Mouse (Mus musculus) MEL (cell line): Measurements from ENCODE around the gene Nos1ap. TPM values are rescaled to one million over a fixed set of nuclear protein-coding genes. Genes with fewer than 3 reads are reported as not detected.

ENCODE experiments used
- DNase-seq: peaks from one replicate; pipeline ENCODE4 v3.0.0; 2011; ENCODE audit warnings: low read depth, low spot score
- H3K27ac ChIP-seq: 2 replicates; pipeline ENCODE4 v1.5.1; 2012; ENCODE audit warnings: low read depth, mild to moderate bottlenecking, control low read depth, low read length, moderate library complexity; ENCODE audit not compliant: control insufficient read depth
- H3K27me3 ChIP-seq, 2 experiments: fragments of 150-350 bp in 1 of 2; sonication (generic) in 1 of 2; 2 replicates each; pipeline ENCODE4 v1.6.1; 2012; ENCODE audit warnings: low read length in 2 of 2, mild to moderate bottlenecking in 2 of 2, improper control_type of control experiment in 1 of 2, moderate library complexity in 1 of 2; ENCODE audit not compliant: insufficient read depth in 2 of 2, control insufficient read depth in 1 of 2
- H3K36me3 ChIP-seq, 2 experiments: 2 replicates each; pipeline ENCODE4 v1.6.1; 2012 to 2014; ENCODE audit warnings: low read length in 2 of 2, improper control_type of control experiment in 1 of 2, inconsistent platforms in 1 of 2, mild to moderate bottlenecking in 1 of 2; ENCODE audit not compliant: insufficient read depth in 2 of 2, control insufficient read depth in 1 of 2
- H3K4me1 ChIP-seq, 2 experiments: fragments of 150-350 bp in 1 of 2; sonication (generic) in 1 of 2; 2 replicates each; pipeline ENCODE4 v1.6.1; 2012; ENCODE audit warnings: low read length in 2 of 2, improper control_type of control experiment in 1 of 2, mild to moderate bottlenecking in 1 of 2; ENCODE audit not compliant: insufficient read depth in 2 of 2, control insufficient read depth in 1 of 2
- H3K4me3 ChIP-seq, 2 experiments: fragments of 150-350 bp in 1 of 2; sonication (generic) in 1 of 2; 2 replicates each; pipeline ENCODE4 v1.5.1; 2012; ENCODE audit warnings: low read depth in 2 of 2, low read length in 2 of 2, mild to moderate bottlenecking in 2 of 2, moderate library complexity in 2 of 2, control low read depth in 1 of 2, improper control_type of control experiment in 1 of 2; ENCODE audit not compliant: control insufficient read depth in 1 of 2, insufficient read depth in 1 of 2
- H3K79me2 ChIP-seq: 2 replicates; pipeline ENCODE4 v1.6.1; 2012; ENCODE audit warnings: mild to moderate bottlenecking, low read length, moderate library complexity; ENCODE audit not compliant: control insufficient read depth, poor library complexity, insufficient read depth
- H3K9ac ChIP-seq: 2 replicates; pipeline ENCODE4 v1.6.1; 2012; ENCODE audit warnings: low read depth, mild to moderate bottlenecking, control low read depth, low read length, moderate library complexity; ENCODE audit not compliant: control insufficient read depth, poor library complexity, severe bottlenecking
- H3K9me3 ChIP-seq: fragments of 150-350 bp; sonication (generic); replicated peaks from 2 replicates; pipeline ENCODE4 v1.6.1; 2012; ENCODE audit warnings: mild to moderate bottlenecking, low read length, improper control_type of control experiment, moderate library complexity; ENCODE audit not compliant: insufficient read depth
- BHLHE40 ChIP-seq: IDR thresholded peaks from 2 replicates; pipeline ENCODE4 v1.6.1; 2012; ENCODE audit warnings: low read depth, mild to moderate bottlenecking, inconsistent platforms, low read length, improper control_type of control experiment, borderline replicate concordance
- CTCF ChIP-seq, 3 experiments: IDR thresholded peaks in 2 of 3; conservative IDR thresholded peaks in 1 of 3; 2 replicates each; pipeline ENCODE4 v1.5.1; 2011 to 2012; ENCODE audit warnings: low read length in 3 of 3, low read depth in 2 of 3, mild to moderate bottlenecking in 2 of 3, improper control_type of control experiment in 1 of 3, inconsistent platforms in 1 of 3, mixed read lengths in 1 of 3, moderate library complexity in 1 of 3; ENCODE audit not compliant: control insufficient read depth in 1 of 3, insufficient read depth in 1 of 3, poor library complexity in 1 of 3, severe bottlenecking in 1 of 3
- ELF1 ChIP-seq: IDR thresholded peaks from 2 replicates; pipeline ENCODE4 v1.6.1; 2014; ENCODE audit warnings: low read depth, mild to moderate bottlenecking, inconsistent platforms, low read length, improper control_type of control experiment, moderate library complexity
- EP300 ChIP-seq, 2 experiments: IDR thresholded peaks; 2 replicates each; pipeline ENCODE4 v1.6.1; 2011; ENCODE audit warnings: improper control_type of control experiment in 2 of 2, low read length in 2 of 2, low read depth in 1 of 2, mild to moderate bottlenecking in 1 of 2
- ETS1 ChIP-seq: IDR thresholded peaks from 2 replicates; pipeline ENCODE4 v1.6.1; 2012; ENCODE audit warnings: low read depth, mild to moderate bottlenecking, inconsistent platforms, low read length, improper control_type of control experiment, moderate library complexity
- GABPA ChIP-seq: IDR thresholded peaks from 2 replicates; pipeline ENCODE4 v1.6.1; 2012; ENCODE audit warnings: low read depth, mild to moderate bottlenecking, inconsistent platforms, low read length, improper control_type of control experiment, moderate library complexity
- GATA1 ChIP-seq: IDR thresholded peaks from 2 replicates; pipeline ENCODE4 v1.6.1; 2011; ENCODE audit warnings: low read depth, low read length, improper control_type of control experiment
- HCFC1 ChIP-seq: IDR thresholded peaks from 2 replicates; pipeline ENCODE4 v1.6.1; 2012; ENCODE audit warnings: low read depth, mild to moderate bottlenecking, inconsistent platforms, low read length, improper control_type of control experiment, moderate library complexity
- JUND ChIP-seq: IDR thresholded peaks from 2 replicates; pipeline ENCODE4 v1.6.1; 2011; ENCODE audit warnings: low read depth, mild to moderate bottlenecking, improper control_type of control experiment, low read length
- KAT2A ChIP-seq: conservative IDR thresholded peaks from 2 replicates; pipeline ENCODE4 v1.6.1; 2012; ENCODE audit warnings: low read depth, low read length, improper control_type of control experiment, inconsistent platforms
- MAFK ChIP-seq: IDR thresholded peaks from 2 replicates; pipeline ENCODE4 v1.6.1; 2011; ENCODE audit warnings: low read depth, mild to moderate bottlenecking, low read length, improper control_type of control experiment, borderline replicate concordance
- MAX ChIP-seq: IDR thresholded peaks from 2 replicates; pipeline ENCODE4 v1.6.1; 2011; ENCODE audit warnings: low read length, improper control_type of control experiment
- MAZ ChIP-seq: IDR thresholded peaks from 2 replicates; pipeline ENCODE4 v1.6.1; 2012; ENCODE audit warnings: low read depth, mild to moderate bottlenecking, inconsistent platforms, low read length, improper control_type of control experiment
- MEF2A ChIP-seq: IDR thresholded peaks from 2 replicates; pipeline ENCODE4 v1.6.1; 2014; ENCODE audit warnings: low read depth, mild to moderate bottlenecking, inconsistent platforms, low read length, improper control_type of control experiment; ENCODE audit not compliant: poor library complexity, insufficient replicate concordance, severe bottlenecking; ENCODE audit errors: extremely low read depth
- MXI1 ChIP-seq: IDR thresholded peaks from 2 replicates; pipeline ENCODE4 v1.6.1; 2011; ENCODE audit warnings: mild to moderate bottlenecking, low read depth, low read length, improper control_type of control experiment
- MYB ChIP-seq: IDR thresholded peaks from 2 replicates; pipeline ENCODE4 v1.6.1; 2011; ENCODE audit warnings: mild to moderate bottlenecking, low read depth, low read length, improper control_type of control experiment
- MYC ChIP-seq: IDR thresholded peaks from 2 replicates; pipeline ENCODE4 v1.6.1; 2011; ENCODE audit warnings: low read depth, mild to moderate bottlenecking, low read length, improper control_type of control experiment, moderate library complexity
- NELFE ChIP-seq: IDR thresholded peaks from 2 replicates; pipeline ENCODE4 v1.6.1; 2011; ENCODE audit warnings: low read depth, low read length, improper control_type of control experiment
- POLR2AphosphoS5 ChIP-seq: IDR thresholded peaks from 2 replicates; pipeline ENCODE4 v1.6.1; 2012; ENCODE audit warnings: low read depth, borderline replicate concordance, mild to moderate bottlenecking, inconsistent platforms, low read length, moderate library complexity, mixed read lengths
- RCOR1 ChIP-seq: IDR thresholded peaks from 2 replicates; pipeline ENCODE4 v1.6.1; 2012; ENCODE audit warnings: low read depth, mild to moderate bottlenecking, inconsistent platforms, low read length, improper control_type of control experiment
- TAL1 ChIP-seq: IDR thresholded peaks from 2 replicates; pipeline ENCODE4 v1.6.1; 2012; ENCODE audit warnings: mild to moderate bottlenecking, inconsistent platforms, low read length, moderate library complexity, mixed read lengths
- TCF12 ChIP-seq: IDR thresholded peaks from 2 replicates; pipeline ENCODE4 v1.6.1; 2014; ENCODE audit warnings: low read depth, mild to moderate bottlenecking, inconsistent platforms, low read length, improper control_type of control experiment, moderate library complexity
- UBTF ChIP-seq: IDR thresholded peaks from 2 replicates; pipeline ENCODE4 v1.6.1; 2012; ENCODE audit warnings: low read depth, mild to moderate bottlenecking, inconsistent platforms, low read length, improper control_type of control experiment, moderate library complexity, borderline replicate concordance; ENCODE audit not compliant: insufficient read depth
- USF1 ChIP-seq: IDR thresholded peaks from 2 replicates; pipeline ENCODE4 v1.6.1; 2014; ENCODE audit warnings: low read depth, mild to moderate bottlenecking, inconsistent platforms, low read length, improper control_type of control experiment, moderate library complexity
- USF2 ChIP-seq, 2 experiments: IDR thresholded peaks; 2 replicates each; pipeline ENCODE4 v1.6.1; 2011 to 2012; ENCODE audit warnings: improper control_type of control experiment in 2 of 2, low read length in 2 of 2, borderline replicate concordance in 1 of 2, inconsistent platforms in 1 of 2, low read depth in 1 of 2, mild to moderate bottlenecking in 1 of 2; ENCODE audit not compliant: insufficient read depth in 1 of 2
- ZC3H11A ChIP-seq: IDR thresholded peaks from 2 replicates; pipeline ENCODE4 v1.6.1; 2012; ENCODE audit warnings: low read depth, mild to moderate bottlenecking, inconsistent platforms, low read length, improper control_type of control experiment
- ZMIZ1 ChIP-seq: IDR thresholded peaks from 2 replicates; pipeline ENCODE4 v1.6.1; 2012; ENCODE audit warnings: low read depth, mild to moderate bottlenecking, inconsistent platforms, low read length, improper control_type of control experiment, moderate library complexity
- ZNF384 ChIP-seq: IDR thresholded peaks from 2 replicates; pipeline ENCODE4 v1.6.1; 2012; ENCODE audit warnings: low read depth, mild to moderate bottlenecking, inconsistent platforms, low read length, improper control_type of control experiment
- polyA plus RNA-seq, 2 experiments: library from polyadenylated mRNA; stranded (reverse) in 1 of 2; unstranded in 1 of 2; fragments of >175 nt in 1 of 2; fragments of >200 nt in 1 of 2; gene quantifications; 2 replicates each; pipeline versions ENCODE4 v1.2.1 to v1.2.4; 2012; ENCODE audit warnings: low replicate concordance in 2 of 2, low read depth in 1 of 2; ENCODE audit not compliant: insufficient read length in 2 of 2, insufficient read depth in 1 of 2, missing spikeins in 1 of 2
- total RNA-seq: library from RNA; depleted of rRNA; stranded (reverse); fragments of 300-350 nt; gene quantifications from 2 replicates; pipeline ENCODE4 v1.2.3, GENCODE M21; 2012

Nos1ap gene
- total and polyA plus RNA-seq, 3 experiments = 0.62 to 2.4 TPM; not detected in 1

- Histone ChIP-seq H3K9me3 (no peaks in the 10 kb centered on the region), H3K9ac (no peak overlapping the region), H3K27ac (no peak overlapping the region), H3K79me2 (no peaks in the 10 kb centered on the region), H3K4me1 (no peaks in the 10 kb centered on the region), H3K36me3 (no peaks in the 10 kb centered on the region), H3K4me3 (no peak overlapping the region), H3K27me3 (no peaks in the 10 kb centered on the region; a peak in 2 of 4 replicates)
- DNase-seq = no peak
- TF ChIP-seq GABPA (no peak), MAFK (no peak), UBTF (no peak), TAL1 (no peak), MEF2A (no peak), MAX (no peak), ZC3H11A (no peak), MXI1 (no peak), MAZ (no peak), USF1 (no peak), NELFE (no peak), ZMIZ1 (no peak), MYB (no peak), TCF12 (no peak), ZNF384 (no peak), EP300 (IDR thresholded peaks at IDR 0.05; ENCODE audit: low read depth in 1 of 2, low read length in 2 of 2) (no peak)
These were observed 290.2 kb downstream of the Nos1ap start for GRCm38 (mm10) chr1:170299496-170299895.

DNA sequence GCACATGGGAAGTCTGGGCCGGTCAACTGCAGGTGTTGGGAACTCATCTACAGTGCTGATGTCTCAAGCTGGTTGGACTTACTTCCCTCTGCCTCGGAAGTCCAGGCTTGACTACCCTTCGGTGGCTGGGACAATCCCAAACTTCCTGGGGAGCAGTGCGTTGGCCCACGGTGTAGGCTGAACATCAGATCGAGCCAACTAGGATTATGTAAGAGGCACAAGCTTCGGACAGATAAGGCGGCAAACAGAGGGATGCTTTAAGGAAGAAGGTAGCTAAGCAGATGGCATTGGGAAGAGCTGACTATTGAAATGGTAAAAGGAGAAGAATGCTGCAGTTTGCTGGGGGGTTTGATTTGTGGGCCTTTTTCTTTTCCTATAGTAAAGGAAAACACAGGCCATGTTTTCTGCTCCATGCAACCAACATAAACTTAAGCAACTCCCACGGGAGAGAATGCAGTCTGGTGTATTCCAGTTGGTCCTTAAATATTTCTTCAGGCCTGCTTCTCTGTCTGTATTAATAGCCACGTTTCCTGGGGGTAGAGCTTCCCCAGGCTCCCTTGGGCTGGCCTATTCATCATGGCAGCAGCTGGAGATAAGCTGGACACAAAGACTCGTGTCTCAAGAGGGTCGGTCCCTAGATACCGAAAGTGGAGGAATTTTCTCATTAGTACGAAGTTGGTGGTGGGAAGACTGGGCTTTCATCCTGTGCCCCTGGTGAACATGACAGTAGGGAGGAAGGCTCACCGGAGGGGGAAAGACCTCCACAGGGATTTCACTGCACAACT lies 294.7 kb downstream of the Nos1ap start:
- H3K4me1 ChIP-seq = no peaks in the 10 kb centered on the region
- H3K79me2 ChIP-seq = no peaks in the 10 kb centered on the region
- H3K4me3 ChIP-seq = no peak overlapping the region
- no peaks in the 10 kb centered on the region for H3K9me3 ChIP-seq
- H3K27ac ChIP-seq = no peak overlapping the region
- H3K9ac ChIP-seq = no peak overlapping the region
- DNase-seq = no peak
- TF ChIP-seq ELF1 = no peak
- no peak for TF ChIP-seq MEF2A
- TF ChIP-seq KAT2A = no peak
- TF ChIP-seq HCFC1 = no peak
- no peak for TF ChIP-seq ZC3H11A
- TF ChIP-seq GATA1 = no peak
- TF ChIP-seq POLR2AphosphoS5 = no peak
- no peak for TF ChIP-seq BHLHE40
- no peak for TF ChIP-seq MXI1
- no peak for TF ChIP-seq JUND
- no peak for TF ChIP-seq USF2 (IDR thresholded peaks at IDR 0.05; ENCODE audit: borderline replicate concordance in 1 of 2, insufficient read depth in 1 of 2, low read depth in 1 of 2, low read length in 2 of 2)
- no peak for TF ChIP-seq RCOR1
- TF ChIP-seq ETS1 = no peak
- TF ChIP-seq MAX = no peak
- no peak for TF ChIP-seq EP300 (IDR thresholded peaks at IDR 0.05; ENCODE audit: low read depth in 1 of 2, low read length in 2 of 2)
- no peak for TF ChIP-seq CTCF (IDR thresholded peaks at IDR 0.05 in 2 of 3, conservative IDR thresholded peaks at IDR 0.05 in 1 of 3; ENCODE audit: control insufficient read depth in 1 of 3, insufficient read depth in 1 of 3, low read depth in 2 of 3, low read length in 3 of 3, poor library complexity in 1 of 3, severe bottlenecking in 1 of 3)
- no peak for TF ChIP-seq MYC
- TF ChIP-seq NELFE = no peak
- TF ChIP-seq USF1 = no peak
- TF ChIP-seq, all 39 proteins: peak for 0
- no peaks in the 10 kb centered on the region; a peak in 2 of 4 replicates for H3K27me3 ChIP-seq
- H3K36me3 ChIP-seq = no peaks in the 10 kb centered on the region
